Comparison of ENCODE assay signal across 39 mouse cellular contexts in genomic region chr19:4451098-4451497, GRCm38 (mm10). TPM values are rescaled to one million over a fixed set of nuclear protein-coding genes. Genes with fewer than 3 reads are reported as not detected.
"Had no signal": no experiment of that assay in that cellular context is flagged by ENCODE, and none has a peak within 500 bp of the region (broad histone marks: within the 10 kb centered on the region; RNA-seq: fewer than 3 reads in every experiment).

No protein-coding gene starts in this region.

- H3K4me2 ChIP-seq: heart, embryonic 11.5 days; heart, embryonic 12.5 days; heart, embryonic 13.5 days; heart, embryonic 15.5 days; hindbrain, embryonic 12.5 days; hindbrain, embryonic 13.5 days; hindbrain, embryonic 14.5 days; hindbrain, embryonic 15.5 days; intestine, embryonic 15.5 days; kidney, embryonic 15.5 days had no signal

- H3K9ac ChIP-seq: heart, embryonic 12.5 days; heart, embryonic 13.5 days; heart, embryonic 15.5 days; hindbrain, embryonic 12.5 days; hindbrain, embryonic 14.5 days; hindbrain, embryonic 15.5 days; intestine, embryonic 15.5 days; kidney, embryonic 15.5 days had no signal

- DNase-seq: heart, postnatal 10 days; heart, postnatal 14 days; heart, postnatal 36 days; heart, postnatal 4 days; kidney, adult 11 months; kidney, adult 18-20 months; kidney, adult 2 months; kidney, adult 8-10 months; kidney, adult 9 months; kidney, postnatal 10 days; kidney, postnatal 14 days; kidney, postnatal 25 days; kidney, postnatal 36 days; kidney, postnatal 4 days; layer of hippocampus, adult 9-11 months; layer of hippocampus, postnatal 36 days had no signal

- H3K4me1 ChIP-seq: heart, embryonic 12.5 days; hindbrain, embryonic 15.5 days had no signal

- H3K36me3 ChIP-seq: heart, embryonic 10.5 days; heart, embryonic 13.5 days; heart, embryonic 15.5 days; hindbrain, embryonic 10.5 days; hindbrain, embryonic 12.5 days; hindbrain, embryonic 13.5 days; hindbrain, embryonic 15.5 days; intestine, embryonic 15.5 days; kidney, embryonic 15.5 days had no signal

- H3K27me3 ChIP-seq: heart, embryonic 15.5 days; hindbrain, embryonic 12.5 days; hindbrain, embryonic 13.5 days; hindbrain, embryonic 15.5 days; intestine, embryonic 15.5 days; kidney, embryonic 15.5 days had no signal

- H3K9me3 ChIP-seq: heart, embryonic 10.5 days; heart, embryonic 12.5 days; heart, embryonic 13.5 days; heart, embryonic 15.5 days; hindbrain, embryonic 10.5 days; hindbrain, embryonic 12.5 days; hindbrain, embryonic 13.5 days; hindbrain, embryonic 15.5 days; intestine, embryonic 15.5 days; kidney, embryonic 15.5 days had no signal

- ATAC-seq: hindbrain, embryonic 16.5 days; inflammation-experienced regulatory T-cells, adult 6 months; intestine, postnatal 0 days had no signal

- H3K4me3 ChIP-seq: heart, embryonic 10.5 days; heart, embryonic 12.5 days; heart, embryonic 13.5 days; heart, embryonic 15.5 days; hindbrain, embryonic 10.5 days; hindbrain, embryonic 12.5 days; hindbrain, embryonic 13.5 days; hindbrain, embryonic 15.5 days; intestine, embryonic 15.5 days; kidney, embryonic 15.5 days; layer of hippocampus, adult 2 months; left cerebral cortex, adult 2 months had no signal

- H3K27ac ChIP-seq: heart, embryonic 13.5 days; heart, embryonic 15.5 days; hindbrain, embryonic 12.5 days; hindbrain, embryonic 13.5 days; hindbrain, embryonic 14.5 days; hindbrain, embryonic 15.5 days; hindbrain, postnatal 0 days; intestine, embryonic 15.5 days; kidney, embryonic 15.5 days; kidney, postnatal 0 days; layer of hippocampus, adult 2 months; left cerebral cortex, adult 2 months had no signal

RNA-seq across cellular contexts. Expression of gene 2010003K11Rik, which starts 47.3 kb away (rescaled TPM):
- polyA plus RNA-seq: heart, embryonic 10.5 days; heart, embryonic 11.5 days; heart, embryonic 12.5 days; heart, embryonic 13.5 days; heart, embryonic 14.5 days; heart, embryonic 15.5 days; heart, postnatal 0 days; hindbrain, embryonic 11.5 days; hindbrain, embryonic 12.5 days; hindbrain, embryonic 13.5 days; hindbrain, embryonic 14.5 days; hindbrain, embryonic 15.5 days; hindbrain, embryonic 16.5 days; inflammation-experienced regulatory T-cells, adult 6 months; kidney, embryonic 14.5 days; kidney, embryonic 15.5 days had no signal
